Mouse (Mus musculus) embryonic facial prominence, embryonic 15.5 days (tissue): Measurements from ENCODE around the gene Stk38l. TPM values are rescaled to one million over a fixed set of nuclear protein-coding genes. Genes with fewer than 3 reads are reported as not detected.
A peak's percentile ranks its signal among the peaks of the same experiment; 100 is the strongest.
"Not testable (repeated sequence)": the region's sequence is repeated elsewhere in the genome, so short reads cannot be mapped to it uniquely, and the experiment has no call there.

ENCODE experiments used
- ATAC-seq: fragments of 200-750 bp; cut with Nextera tagmentation; 2 replicates; pipeline ENCODE4 v1.8.0; 2017; ENCODE audit warnings: low read depth, moderate TSS enrichment; ENCODE audit not compliant: insufficient number of reproducible peaks, low FRiP score, low TSS enrichment
- H3K27ac ChIP-seq: fragments of 300-500 bp; sonication (generic); replicated peaks from 2 replicates; pipeline ENCODE4 v1.5.1; 2015; ENCODE audit warnings: mild to moderate bottlenecking, inconsistent platforms
- H3K27me3 ChIP-seq: fragments of 300-500 bp; sonication (generic); 2 replicates; pipeline ENCODE4 v1.6.1; 2015; ENCODE audit warnings: inconsistent platforms
- H3K36me3 ChIP-seq: fragments of 300-500 bp; sonication (generic); 2 replicates; pipeline ENCODE4 v1.6.1; 2015; ENCODE audit warnings: mild to moderate bottlenecking, inconsistent platforms
- H3K4me1 ChIP-seq: fragments of 300-500 bp; sonication (generic); 2 replicates; pipeline ENCODE4 v1.6.1; 2015; ENCODE audit warnings: inconsistent platforms
- H3K4me2 ChIP-seq: fragments of 300-500 bp; sonication (generic); replicated peaks from 2 replicates; pipeline ENCODE4 v1.6.1; 2015; ENCODE audit warnings: mild to moderate bottlenecking, inconsistent platforms
- H3K4me3 ChIP-seq: fragments of 300-500 bp; sonication (generic); replicated peaks from 2 replicates; pipeline ENCODE4 v1.5.1; 2015; ENCODE audit warnings: mild to moderate bottlenecking, inconsistent platforms
- H3K9ac ChIP-seq: fragments of 300-500 bp; sonication (generic); 2 replicates; pipeline ENCODE4 v1.6.1; 2015; ENCODE audit warnings: inconsistent platforms
- H3K9me3 ChIP-seq: fragments of 300-500 bp; sonication (generic); replicated peaks from 2 replicates; pipeline ENCODE4 v1.6.1; 2016; ENCODE audit warnings: inconsistent platforms
- WGBS: fragments of 180-500 bp; shearing (Covaris S2); methylation state at CpG from one replicate; pipeline ENCODE4 v1.1.7; 2015; 5-methylcytosine and 5-hydroxymethylcytosine counted together
- polyA plus RNA-seq: library from polyadenylated mRNA; unstranded; fragments of >200 nt; fragmentation: Nextera tagmentation; extraction: Ambion mirVana; gene quantifications from 2 replicates; pipeline ENCODE4 v1.2.1, GENCODE M21; 2015

Gene Stk38l
- polyA plus RNA-seq, 1 experiment from 2014 or later, result 16.7 TPM

- no peak overlapping the region for H3K4me2 ChIP-seq
- no peak overlapping the region for H3K4me3 ChIP-seq
- no peaks in the 10 kb centered on the region for H3K36me3 ChIP-seq
- H3K27me3 ChIP-seq, result no peaks in the 10 kb centered on the region
- H3K27ac ChIP-seq, result no peak overlapping the region
- 71% methylated on average over 1 of the region's 1 CpGs for WGBS
- no peak for ATAC-seq
- H3K9me3 ChIP-seq, result no peaks in the 10 kb centered on the region
- no peak overlapping the region for H3K9ac ChIP-seq
- H3K4me1 ChIP-seq, result peaks cover 10% of the 10 kb centered on the region
These were observed 14.1 kb downstream of the Stk38l start for GRCm38 (mm10) chr6:146738889-146739288.

- ATAC-seq, result no peak
- Histone ChIP-seq H3K36me3 (no peaks in the 10 kb centered on the region), H3K9ac (no peak overlapping the region), H3K9me3 (no peaks in the 10 kb centered on the region), H3K27ac (no peak overlapping the region), H3K4me1 (peaks cover 10% of the 10 kb centered on the region), H3K27me3 (no peaks in the 10 kb centered on the region), H3K4me2 (no peak overlapping the region), H3K4me3 (no peak overlapping the region)
These were observed 15.9 kb downstream of the Stk38l start for GRCm38 (mm10) chr6:146740724-146741123.

- WGBS, result 46% methylated on average over 5 of the region's 5 CpGs
- Histone ChIP-seq H3K4me2 (no peak overlapping the region), H3K9me3 (no peaks in the 10 kb centered on the region), H3K36me3 (no peaks in the 10 kb centered on the region), H3K4me3 (no peak overlapping the region), H3K27me3 (no peaks in the 10 kb centered on the region), H3K9ac (no peak overlapping the region), H3K4me1 (peaks cover 10% of the 10 kb centered on the region), H3K27ac (no peak overlapping the region)
- ATAC-seq, result no peak
These were observed 17.3 kb downstream of the Stk38l start for GRCm38 (mm10) chr6:146741986-146742635.

- not testable (repeated sequence) for H3K27me3 ChIP-seq, H3K4me2 ChIP-seq, H3K27ac ChIP-seq, H3K9ac ChIP-seq, ATAC-seq, H3K36me3 ChIP-seq, H3K4me3 ChIP-seq, H3K9me3 ChIP-seq, H3K4me1 ChIP-seq
- WGBS, result 88% methylated on average over 7 of the region's 7 CpGs
These were observed 19.5 kb downstream of the Stk38l start for GRCm38 (mm10) chr6:146744266-146744665.

- Histone ChIP-seq H3K9me3 (no peaks in the 10 kb centered on the region), H3K4me1 (peaks cover 5% of the 10 kb centered on the region; the same call in 1 of the 2 replicates), H3K9ac (no peak overlapping the region), H3K4me3 (no peak overlapping the region), H3K27ac (no peak overlapping the region), H3K4me2 (no peak overlapping the region), H3K27me3 (no peaks in the 10 kb centered on the region), H3K36me3 (no peaks in the 10 kb centered on the region)
- 94% methylated on average over 1 of the region's 1 CpGs for WGBS
- no peak for ATAC-seq
These were observed 20.4 kb downstream of the Stk38l start for GRCm38 (mm10) chr6:146745180-146745579.

GRCm38 (mm10) chr6:146746577-146746976 lies 21.8 kb downstream of the Stk38l start:
- no peak overlapping the region for H3K4me3 ChIP-seq
- 64% methylated on average over 5 of the region's 5 CpGs for WGBS
- peaks cover 5% of the 10 kb centered on the region; the same call in 1 of the 2 replicates for H3K4me1 ChIP-seq
- no peak for ATAC-seq
- H3K4me2 ChIP-seq, result no peak overlapping the region
- no peaks in the 10 kb centered on the region for H3K27me3 ChIP-seq
- H3K27ac ChIP-seq, result no peak overlapping the region
- no peaks in the 10 kb centered on the region for H3K36me3 ChIP-seq
- no peaks in the 10 kb centered on the region for H3K9me3 ChIP-seq
- no peak overlapping the region for H3K9ac ChIP-seq

GRCm38 (mm10) chr6:146747057-146747456 lies 22.3 kb downstream of the Stk38l start:
- ATAC-seq, result no peak
- H3K27ac ChIP-seq, result no peak overlapping the region

GRCm38 (mm10) chr6:146748271-146748670 lies 23.5 kb downstream of the Stk38l start:
- Histone ChIP-seq H3K27ac (no peak overlapping the region), H3K36me3 (no peaks in the 10 kb centered on the region), H3K4me3 (no peak overlapping the region), H3K9me3 (no peaks in the 10 kb centered on the region), H3K9ac (no peak overlapping the region), H3K4me1 (no peaks in the 10 kb centered on the region), H3K4me2 (no peak overlapping the region), H3K27me3 (no peaks in the 10 kb centered on the region)
- no peak for ATAC-seq
- 89% methylated on average over 1 of the region's 1 CpGs for WGBS

More at GRCm38 (mm10) chr6:146747057-146747456, 22.3 kb downstream of the Stk38l start:
- Histone ChIP-seq H3K27me3 (no peaks in the 10 kb centered on the region), H3K4me2 (no peak overlapping the region), H3K9ac (no peak overlapping the region), H3K9me3 (no peaks in the 10 kb centered on the region), H3K4me3 (no peak overlapping the region), H3K4me1 (peaks cover 2% of the 10 kb centered on the region; the same call in 1 of the 2 replicates), H3K36me3 (no peaks in the 10 kb centered on the region)

- ATAC-seq, result no peak
- H3K4me2 ChIP-seq, result no peak overlapping the region
- 54% methylated on average over 1 of the region's 1 CpGs for WGBS
- H3K9me3 ChIP-seq, result no peaks in the 10 kb centered on the region
- H3K36me3 ChIP-seq, result no peaks in the 10 kb centered on the region
- no peaks in the 10 kb centered on the region for H3K27me3 ChIP-seq
- 0 out of 2 replicates have a peak overlapping the region, but pooled peaks have one; percentile 24 for H3K27ac ChIP-seq
- H3K9ac ChIP-seq, result no peak overlapping the region
- no peak overlapping the region for H3K4me3 ChIP-seq
- peaks cover 11% of the 10 kb centered on the region; the same call in 1 of the 2 replicates for H3K4me1 ChIP-seq
These were observed 26.9 kb downstream of the Stk38l start for GRCm38 (mm10) chr6:146751671-146752070.

GRCm38 (mm10) chr6:146752178-146752577 lies 27.4 kb downstream of the Stk38l start:
- ATAC-seq, result no peak
- 78% methylated on average over 2 of the region's 2 CpGs for WGBS
- peaks cover 11% of the 10 kb centered on the region; the same call in 1 of the 2 replicates for H3K4me1 ChIP-seq

GRCm38 (mm10) chr6:146752612-146753011 lies 27.8 kb downstream of the Stk38l start:
- Histone ChIP-seq H3K4me1 (peaks cover 11% of the 10 kb centered on the region; the same call in 1 of the 2 replicates), H3K9me3 (no peaks in the 10 kb centered on the region), H3K9ac (no peak overlapping the region), H3K4me3 (no peak overlapping the region), H3K4me2 (no peak overlapping the region), H3K36me3 (no peaks in the 10 kb centered on the region), H3K27ac (no peak overlapping the region), H3K27me3 (no peaks in the 10 kb centered on the region)
- no peak for ATAC-seq
- WGBS, result 49% methylated on average over 1 of the region's 1 CpGs

More at GRCm38 (mm10) chr6:146752178-146752577, 27.4 kb downstream of the Stk38l start:
- Histone ChIP-seq H3K36me3 (no peaks in the 10 kb centered on the region), H3K4me2 (no peak overlapping the region), H3K4me3 (no peak overlapping the region), H3K27me3 (no peaks in the 10 kb centered on the region), H3K9ac (no peak overlapping the region), H3K9me3 (no peaks in the 10 kb centered on the region), H3K27ac (no peak overlapping the region)
